Mouse (Mus musculus) bone marrow, adult 2 months (tissue): ENCODE measurements around the gene Sptbn4. TPM values are rescaled to one million over a fixed set of nuclear protein-coding genes. Genes with fewer than 3 reads are reported as not detected.
A peak's percentile ranks its signal among the peaks of the same experiment; 100 is the strongest.

Source experiments
- H3K27ac ChIP-seq: fragments of 200-500 bp; 2 replicates; pipeline ENCODE4 v1.5.1; 2012; ENCODE audit warnings: low read depth, mild to moderate bottlenecking, control low read depth, inconsistent platforms, low read length; ENCODE audit not compliant: control insufficient read depth, poor library complexity, insufficient read depth
- H3K4me1 ChIP-seq: fragments of 200-500 bp; 2 replicates; pipeline ENCODE4 v1.6.1; 2011; ENCODE audit warnings: low read length; ENCODE audit not compliant: control insufficient read depth, insufficient read depth
- H3K4me3 ChIP-seq: fragments of 200-500 bp; replicated peaks from 2 replicates; pipeline ENCODE3; 2011; ENCODE audit warnings: mild to moderate bottlenecking, low read depth, low read length, control low read depth; ENCODE audit not compliant: control insufficient read depth
- CTCF ChIP-seq: fragments of 200-500 bp; IDR thresholded peaks from 2 replicates; pipeline ENCODE4 v1.5.1; 2011; ENCODE audit warnings: low read length, control low read depth; ENCODE audit not compliant: control insufficient read depth, insufficient read depth
- POLR2A ChIP-seq: fragments of 200-500 bp; IDR thresholded peaks from 2 replicates; pipeline ENCODE4 v1.6.1; 2011; ENCODE audit warnings: low read depth, mild to moderate bottlenecking, control low read depth, low read length, borderline replicate concordance; ENCODE audit not compliant: control insufficient read depth
- WGBS: fragments of 180-500 bp; shearing (Covaris S2); methylation state at CpG from one replicate; pipeline ENCODE4 v1.1.7; 2018; 5-methylcytosine and 5-hydroxymethylcytosine counted together
- polyA plus RNA-seq: library from polyadenylated mRNA; stranded (reverse); fragments of >200 nt; gene quantifications from 2 replicates; pipeline ENCODE4 v1.2.4, GENCODE M21; 2011; ENCODE audit warnings: low replicate concordance; ENCODE audit not compliant: missing spikeins, insufficient read depth, insufficient read length

Gene Sptbn4
- polyA plus RNA-seq, 1 experiment = 0.62 TPM

DNA sequence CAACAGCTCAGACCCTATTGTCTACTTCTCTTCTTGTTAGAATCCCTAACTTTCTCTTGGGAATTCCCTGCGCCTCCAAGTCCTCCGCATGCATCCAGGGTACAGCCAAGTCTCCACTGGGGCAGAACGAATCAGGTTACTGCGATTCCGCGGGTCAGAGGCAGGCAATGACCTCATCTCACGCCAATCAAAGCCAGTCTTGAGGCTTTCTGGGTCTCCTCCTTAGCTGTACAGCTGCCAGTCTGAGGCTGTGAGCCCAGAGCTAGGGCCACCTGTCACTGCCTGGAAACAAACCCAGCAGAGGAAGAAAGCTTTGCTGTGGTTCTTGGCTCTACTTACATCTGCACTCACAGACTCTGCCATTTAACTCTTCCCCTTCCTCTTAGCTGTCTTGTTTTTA lies 131.5 kb downstream of the Sptbn4 start:
- TF ChIP-seq CTCF (no peak), POLR2A (no peak)
- Histone ChIP-seq H3K4me1 (no peaks in the 10 kb centered on the region; the same call in 1 of the 2 replicates), H3K27ac (no peak overlapping the region), H3K4me3 (no peak overlapping the region)
- 54% methylated on average over 7 of the region's 7 CpGs for WGBS

GRCm38 (mm10) chr7:27314393-27314792 lies 133.1 kb downstream of the Sptbn4 start:
- no peak for TF ChIP-seq POLR2A
- peak; percentile 30 for TF ChIP-seq CTCF
- H3K4me3 ChIP-seq = no peak overlapping the region
- H3K27ac ChIP-seq = no peak overlapping the region
- H3K4me1 ChIP-seq = no peaks in the 10 kb centered on the region; the same call in 1 of the 2 replicates
- 92% methylated on average over 3 of the region's 3 CpGs for WGBS

DNA sequence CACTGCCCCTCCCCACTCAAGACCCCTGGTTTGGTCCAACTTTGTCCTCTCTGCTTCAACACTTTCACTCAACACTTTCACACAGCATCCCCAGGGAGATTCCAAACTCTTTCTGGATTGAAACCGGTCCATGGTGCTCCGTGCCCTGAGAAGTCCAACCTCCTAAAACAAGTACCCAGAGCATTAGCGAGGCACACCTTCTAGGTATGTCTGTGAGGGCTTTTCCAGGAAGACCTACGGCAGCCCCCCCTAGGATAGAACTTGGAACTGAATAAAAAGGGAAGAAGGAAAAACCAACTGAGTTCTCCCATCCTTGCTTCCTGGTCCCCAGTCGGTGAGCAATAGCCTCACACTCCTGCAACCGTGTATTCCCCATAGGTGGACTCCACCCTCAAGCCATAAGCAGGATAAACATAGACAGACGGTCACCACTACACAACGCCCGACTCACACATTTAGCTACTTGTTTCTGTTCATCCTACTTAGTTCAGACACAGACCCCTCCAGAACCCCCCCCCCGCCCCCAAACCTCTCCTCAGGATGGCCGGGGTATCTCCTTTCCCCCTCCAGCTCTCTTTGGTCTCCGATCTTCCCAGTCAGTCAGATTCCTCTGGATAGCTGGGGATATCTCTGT lies 135.7 kb downstream of the Sptbn4 start:
- 80% methylated on average over 12 of the region's 12 CpGs for WGBS
- TF ChIP-seq CTCF (no peak), POLR2A (no peak)

GRCm38 (mm10) chr7:27310996-27311535 lies 136.4 kb downstream of the Sptbn4 start:
- Histone ChIP-seq H3K27ac (no peak overlapping the region), H3K4me1 (no peaks in the 10 kb centered on the region; the same call in 1 of the 2 replicates), H3K4me3 (no peak overlapping the region)
- WGBS = 52% methylated on average over 8 of the region's 8 CpGs
- no peak for TF ChIP-seq POLR2A
- TF ChIP-seq CTCF = no peak

More for the DNA sequence above, 135.7 kb downstream of the Sptbn4 start:
- Histone ChIP-seq H3K27ac (no peak overlapping the region), H3K4me3 (no peak overlapping the region), H3K4me1 (no peaks in the 10 kb centered on the region; the same call in 1 of the 2 replicates)

- no peaks in the 10 kb centered on the region; the same call in 1 of the 2 replicates for H3K4me1 ChIP-seq
- no peak overlapping the region for H3K27ac ChIP-seq
- WGBS = 11% methylated on average over 17 of the region's 17 CpGs
- TF ChIP-seq CTCF (no peak), POLR2A (no peak)
- H3K4me3 ChIP-seq = no peak overlapping the region
Measured at GRCm38 (mm10) chr7:27310306-27310705, 137.2 kb downstream of the Sptbn4 start.

DNA sequence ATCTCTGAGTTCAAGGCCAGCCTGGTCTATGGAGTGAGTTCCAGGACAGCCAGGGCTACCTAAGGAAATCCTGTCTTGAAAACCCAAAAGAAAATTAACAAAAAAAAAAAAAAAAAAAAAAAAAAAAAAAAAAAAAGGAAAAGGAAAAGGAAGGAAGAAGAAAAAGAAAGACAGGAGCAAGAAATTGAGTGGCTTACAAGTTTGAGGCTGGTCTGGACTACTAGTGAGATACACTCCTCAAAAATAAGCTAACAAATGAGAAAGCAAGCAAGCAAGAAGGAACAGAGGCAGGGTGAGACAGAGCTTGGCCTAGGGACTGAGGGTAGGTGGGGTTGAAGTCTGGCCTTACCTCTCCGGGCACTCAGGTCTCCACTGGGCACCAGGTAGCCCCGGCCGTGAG lies 137.7 kb downstream of the Sptbn4 start:
- 66% methylated on average over 3 of the region's 3 CpGs for WGBS
- no peak overlapping the region for H3K27ac ChIP-seq
- no peak for TF ChIP-seq POLR2A
- no peak for TF ChIP-seq CTCF

DNA sequence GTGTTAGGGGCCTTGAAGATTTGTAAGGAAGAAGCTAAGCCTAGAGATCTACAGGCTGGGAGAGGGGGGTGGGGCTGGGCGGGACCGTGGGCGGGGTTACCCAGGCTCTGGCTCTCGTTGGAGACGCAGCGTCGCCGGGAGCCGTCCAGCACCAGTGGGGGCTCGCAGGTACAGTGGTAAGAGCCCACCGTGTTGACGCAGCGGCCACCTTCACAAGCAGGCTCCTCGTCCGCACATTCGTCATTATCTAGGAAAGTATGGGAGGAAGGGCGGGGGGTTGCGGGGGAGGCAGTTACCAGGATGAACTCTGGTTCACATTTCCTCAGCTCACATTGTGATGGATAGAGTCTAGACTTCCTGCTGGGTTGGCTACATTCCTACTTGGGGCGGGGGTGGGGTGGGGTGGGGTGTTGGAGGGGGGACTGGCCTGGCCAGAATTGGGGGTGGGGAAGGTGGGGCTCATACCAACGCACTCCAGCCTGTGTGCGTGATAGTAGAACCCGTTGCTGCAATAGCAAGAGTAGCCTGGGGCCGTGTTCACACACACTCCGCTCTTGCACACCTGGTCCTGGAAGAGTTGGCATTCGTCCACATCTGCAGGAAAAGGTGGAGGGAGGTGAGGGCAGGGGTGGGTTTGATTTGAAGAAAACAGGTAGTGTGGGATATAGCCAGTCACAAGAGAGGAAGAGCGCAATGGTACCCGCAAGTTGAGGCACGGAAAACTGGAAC lies 138.5 kb downstream of the Sptbn4 start:
- Histone ChIP-seq H3K4me1 (no peaks in the 10 kb centered on the region; the same call in 1 of the 2 replicates), H3K4me3 (no peak overlapping the region), H3K27ac (no peak overlapping the region)
- TF ChIP-seq POLR2A (no peak), CTCF (no peak)
- 15% methylated on average over 28 of the region's 28 CpGs for WGBS

More for the DNA sequence above, 137.7 kb downstream of the Sptbn4 start:
- H3K4me3 ChIP-seq = no peak overlapping the region
- H3K4me1 ChIP-seq = no peaks in the 10 kb centered on the region; the same call in 1 of the 2 replicates

GRCm38 (mm10) chr7:27307551-27307950 lies 139.9 kb downstream of the Sptbn4 start:
- H3K4me3 ChIP-seq = no peak overlapping the region
- H3K4me1 ChIP-seq = no peaks in the 10 kb centered on the region; the same call in 1 of the 2 replicates
- TF ChIP-seq CTCF = 0 out of 2 replicates have a peak, but pooled peaks have one; percentile 7
- TF ChIP-seq POLR2A = no peak
- 75% methylated on average over 9 of the region's 9 CpGs for WGBS
- no peak overlapping the region for H3K27ac ChIP-seq

Other genes with a start within 250 kb of the Sptbn4 start
- 0.50 and 2.5 TPM in 2 replicates for gene Itpkc, start 219.0 kb downstream of the Sptbn4 start, polyA plus RNA-seq
- 12.2 and 17.3 TPM in 2 replicates for gene Coq8b, start 214.7 kb downstream of the Sptbn4 start, polyA plus RNA-seq
- 2.4 and 3.2 TPM in 2 replicates for gene Numbl, start 189.3 kb downstream of the Sptbn4 start, polyA plus RNA-seq
- 1.3 and 5.8 TPM in 2 replicates for gene Ltbp4, start 110.0 kb downstream of the Sptbn4 start, polyA plus RNA-seq
- gene Shkbp1, start 91.7 kb downstream of the Sptbn4 start, polyA plus RNA-seq = 44.6 and 80.0 TPM in 2 replicates
- gene Gm20479, start 90.3 kb downstream of the Sptbn4 start, polyA plus RNA-seq = not detected in 2 replicates
- 323 and 400 TPM in 2 replicates for gene Blvrb, start 292 bp upstream of the Sptbn4 start, polyA plus RNA-seq
- gene Sertad3, start 26.1 kb upstream of the Sptbn4 start, polyA plus RNA-seq = 34.3 and 61.0 TPM in 2 replicates
- 20.9 and 33.8 TPM in 2 replicates for gene Sertad1, start 39.2 kb upstream of the Sptbn4 start, polyA plus RNA-seq
- 0.79 and 3.4 TPM in 2 replicates for gene Prx, start 51.6 kb upstream of the Sptbn4 start, polyA plus RNA-seq
- 0.45 and 0.77 TPM in 2 replicates for gene Hipk4, start 75.6 kb upstream of the Sptbn4 start, polyA plus RNA-seq
- gene Pld3, start 105.5 kb upstream of the Sptbn4 start, polyA plus RNA-seq = 27.9 and 52.2 TPM in 2 replicates
- gene 2310022A10Rik, start 105.5 kb upstream of the Sptbn4 start, polyA plus RNA-seq = 8.1 and 19.0 TPM in 2 replicates
- 44.5 and 71.2 TPM in 2 replicates for gene Akt2, start 143.9 kb upstream of the Sptbn4 start, polyA plus RNA-seq
- not detected in 2 replicates for gene Ttc9b, start 206.2 kb upstream of the Sptbn4 start, polyA plus RNA-seq
- gene Map3k10, start 226.9 kb upstream of the Sptbn4 start, polyA plus RNA-seq = 3.8 and 6.5 TPM in 2 replicates
- gene Zfp607b, start 241.7 kb upstream of the Sptbn4 start, polyA plus RNA-seq = 1.2 and 4.2 TPM in 2 replicates